Mouse (Mus musculus) liver, embryonic 11.5 days (tissue): ENCODE data around the gene Bbs4. TPM values are rescaled to one million over a fixed set of nuclear protein-coding genes. Genes with fewer than 3 reads are reported as not detected.

Experiments
- ATAC-seq: fragments of 200-750 bp; cut with Nextera tagmentation; replicated peaks from 2 replicates; pipeline ENCODE4 v1.8.0; 2017; ENCODE audit warnings: moderate number of reproducible peaks, mild to moderate bottlenecking, moderate TSS enrichment, moderate library complexity; ENCODE audit not compliant: low FRiP score
- DNase-seq: peaks from one replicate; pipeline ENCODE4 v3.0.0-alpha.2; 2017; ENCODE audit warnings: low spot score
- H3K27ac ChIP-seq: fragments of 300-500 bp; sonication (generic); 2 replicates; pipeline ENCODE4 v1.5.1; 2014; ENCODE audit warnings: mild to moderate bottlenecking, low read depth, low read length, control low read depth
- H3K27me3 ChIP-seq: fragments of 300-500 bp; sonication (generic); replicated peaks from 2 replicates; pipeline ENCODE4 v1.6.1; 2014; ENCODE audit warnings: low read length, mixed read lengths; ENCODE audit not compliant: control insufficient read depth, insufficient read depth
- H3K36me3 ChIP-seq: fragments of 300-500 bp; sonication (generic); 2 replicates; pipeline ENCODE4 v1.6.1; 2014; ENCODE audit warnings: mild to moderate bottlenecking, low read length, moderate library complexity, mixed read lengths; ENCODE audit not compliant: control insufficient read depth, insufficient read depth
- H3K4me1 ChIP-seq: fragments of 300-500 bp; sonication (generic); replicated peaks from 2 replicates; pipeline ENCODE4 v1.6.1; 2014; ENCODE audit warnings: low read length, mixed read lengths; ENCODE audit not compliant: control insufficient read depth, insufficient read depth
- H3K4me2 ChIP-seq: fragments of 300-500 bp; sonication (generic); 2 replicates; pipeline ENCODE4 v1.6.1; 2014; ENCODE audit warnings: mild to moderate bottlenecking, control low read depth, moderate library complexity
- H3K4me3 ChIP-seq: fragments of 300-500 bp; sonication (generic); 2 replicates; pipeline ENCODE4 v1.5.1; 2014; ENCODE audit warnings: low read depth, low read length, control low read depth
- H3K9ac ChIP-seq: fragments of 300-500 bp; sonication (generic); 2 replicates; pipeline ENCODE4 v1.6.1; 2014; ENCODE audit warnings: low read depth, low read length, control low read depth
- H3K9me3 ChIP-seq: fragments of 300-500 bp; sonication (generic); 2 replicates; pipeline ENCODE4 v1.6.1; 2016; ENCODE audit warnings: low read length, inconsistent platforms, mixed read lengths; ENCODE audit not compliant: control insufficient read depth
- WGBS: fragments of 180-500 bp; shearing (Covaris S2); extraction: QIAGEN DNeasy Blood & Tissue Kit; methylation state at CpG from one replicate; pipeline ENCODE4 v1.1.7; 2014; 5-methylcytosine and 5-hydroxymethylcytosine counted together
- polyA plus RNA-seq: library from polyadenylated mRNA; unstranded; fragments of >200 nt; fragmentation: Nextera tagmentation; extraction: Ambion mirVana; gene quantifications from 2 replicates; pipeline ENCODE4 v1.2.1, GENCODE M21; 2014

Gene Bbs4
- polyA plus RNA-seq, 1 experiment from 2014 or later, result 6.3 TPM

DNA sequence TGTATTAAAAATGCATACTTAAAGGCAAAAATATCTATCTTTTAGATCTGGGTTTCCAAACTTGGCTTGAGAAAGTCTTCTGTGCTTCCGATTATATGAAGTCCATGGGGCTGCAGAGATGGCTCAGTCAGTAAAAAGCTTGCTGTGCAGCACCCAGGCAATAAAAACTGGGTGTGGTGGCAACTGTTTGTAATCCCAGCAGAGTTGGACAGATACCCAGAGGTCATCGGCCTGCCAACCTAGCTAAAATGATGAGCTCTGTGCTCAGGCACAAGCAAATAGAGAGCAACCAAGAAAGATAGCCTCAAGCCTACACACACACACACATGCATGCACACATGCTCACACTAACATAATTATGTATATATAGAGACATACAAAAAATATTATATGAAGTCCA is 75.1 kb downstream of the Bbs4 start:
- H3K27ac ChIP-seq, result no peak overlapping the region

GRCm38 (mm10) chr9:59274846-59275455 is 78.4 kb downstream of the Bbs4 start:
- no peaks in the 10 kb centered on the region for H3K27me3 ChIP-seq
- H3K4me2 ChIP-seq, result no peak overlapping the region
- 83% methylated on average over 19 of the region's 19 CpGs for WGBS
- H3K9ac ChIP-seq, result no peak overlapping the region
- H3K4me1 ChIP-seq, result peaks cover 12% of the 10 kb centered on the region
- ATAC-seq (no peak), DNase-seq (no peak)
- H3K9me3 ChIP-seq, result no peaks in the 10 kb centered on the region
- H3K4me3 ChIP-seq, result no peak overlapping the region
- H3K36me3 ChIP-seq, result no peaks in the 10 kb centered on the region
- H3K27ac ChIP-seq, result no peak overlapping the region

More for the DNA sequence above, 75.1 kb downstream of the Bbs4 start:
- H3K36me3 ChIP-seq, result no peaks in the 10 kb centered on the region
- no peak overlapping the region for H3K4me3 ChIP-seq
- H3K27me3 ChIP-seq, result no peaks in the 10 kb centered on the region
- WGBS, result 87% methylated on average over 2 of the region's 2 CpGs
- no peaks in the 10 kb centered on the region for H3K4me1 ChIP-seq
- no peaks in the 10 kb centered on the region for H3K9me3 ChIP-seq
- no peak overlapping the region for H3K9ac ChIP-seq
- DNase-seq (no peak), ATAC-seq (no peak)
- H3K4me2 ChIP-seq, result no peak overlapping the region

DNA sequence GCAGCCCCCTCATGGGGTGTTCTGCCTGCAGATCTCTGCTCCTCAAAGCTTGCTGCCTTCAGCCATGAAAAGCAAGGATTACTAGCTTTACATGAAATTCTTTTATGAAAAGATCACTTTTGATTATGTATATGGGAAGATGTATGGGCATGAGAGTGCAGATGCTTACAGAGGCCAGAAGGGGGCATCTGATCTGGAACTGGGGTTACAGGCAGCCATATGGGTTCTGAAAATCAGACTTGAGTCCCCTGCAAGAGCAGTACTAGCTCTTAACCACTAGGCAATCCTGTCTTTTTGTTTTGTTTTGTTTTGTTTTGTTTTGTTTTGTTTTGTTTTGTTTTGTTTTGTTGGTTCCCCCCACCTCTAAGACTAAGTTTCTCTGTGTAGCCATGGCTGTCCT is 80.1 kb downstream of the Bbs4 start:
- no peaks in the 10 kb centered on the region for H3K27me3 ChIP-seq
- no peak for DNase-seq
- H3K4me3 ChIP-seq, result no peak overlapping the region

More for the DNA sequence above, 80.1 kb downstream of the Bbs4 start:
- no peak for ATAC-seq
- Histone ChIP-seq H3K9me3 (no peaks in the 10 kb centered on the region), H3K27ac (no peak overlapping the region), H3K4me1 (peaks cover 12% of the 10 kb centered on the region), H3K4me2 (no peak overlapping the region), H3K36me3 (no peaks in the 10 kb centered on the region), H3K9ac (no peak overlapping the region)

Other genes with a start within 250 kb of the Bbs4 start
- gene Adpgk, start 62.0 kb downstream of the Bbs4 start, polyA plus RNA-seq, result 43.9 and 45.4 TPM in 2 replicates
- gene Arih1, start 133.1 kb upstream of the Bbs4 start, polyA plus RNA-seq, result 11.9 and 13.2 TPM in 2 replicates
- 62.4 and 65.3 TPM in 2 replicates for gene Hexa, start 186.0 kb upstream of the Bbs4 start, polyA plus RNA-seq
- 0.22 TPM in 1 of 2 replicates, not detected in the other for gene Tmem202, start 186.3 kb upstream of the Bbs4 start, polyA plus RNA-seq
- 0.10 TPM in 1 of 2 replicates, not detected in the other for gene Celf6, start 224.4 kb upstream of the Bbs4 start, polyA plus RNA-seq